Mouse (Mus musculus) midbrain, postnatal 0 days (tissue): ENCODE results near the gene Esp31. TPM values are rescaled to one million over a fixed set of nuclear protein-coding genes. Genes with fewer than 3 reads are reported as not detected.

Experiments used
- ATAC-seq: fragments of 200-750 bp; cut with Nextera tagmentation; 2 replicates; pipeline ENCODE4 v1.8.0; 2017; ENCODE audit warnings: moderate number of reproducible peaks, mild to moderate bottlenecking, moderate TSS enrichment, moderate library complexity; ENCODE audit not compliant: low FRiP score
- DNase-seq: peaks from one replicate; pipeline ENCODE4 v3.0.0-alpha.2; 2015; ENCODE audit warnings: low spot score
- H3K27ac ChIP-seq: fragments of 300-500 bp; sonication (generic); 2 replicates; pipeline ENCODE4 v1.5.1; 2014; ENCODE audit warnings: low read depth, mild to moderate bottlenecking, low read length, mixed read lengths
- H3K27me3 ChIP-seq: fragments of 300-500 bp; sonication (generic); 2 replicates; pipeline ENCODE4 v1.6.1; 2014; ENCODE audit warnings: low read length, control low read depth, mixed read lengths; ENCODE audit not compliant: insufficient read depth
- H3K36me3 ChIP-seq: fragments of 300-500 bp; sonication (generic); 2 replicates; pipeline ENCODE4 v1.6.1; 2014; ENCODE audit warnings: low read length, control low read depth, mixed read lengths; ENCODE audit not compliant: insufficient read depth
- H3K4me1 ChIP-seq: fragments of 300-500 bp; sonication (generic); 2 replicates; pipeline ENCODE4 v1.6.1; 2014; ENCODE audit warnings: mild to moderate bottlenecking, control low read depth, antibody characterized with exemption, low read length, mixed read lengths; ENCODE audit not compliant: insufficient read depth
- H3K4me2 ChIP-seq: fragments of 300-500 bp; sonication (generic); 2 replicates; pipeline ENCODE4 v1.6.1; 2014; ENCODE audit warnings: low read depth, mild to moderate bottlenecking, low read length, mixed read lengths; ENCODE audit not compliant: poor library complexity, severe bottlenecking
- H3K4me3 ChIP-seq: fragments of 300-500 bp; sonication (generic); 2 replicates; pipeline ENCODE4 v1.5.1; 2014; ENCODE audit warnings: low read depth, mild to moderate bottlenecking, low read length, moderate library complexity
- H3K9ac ChIP-seq: fragments of 300-500 bp; sonication (generic); replicated peaks from 2 replicates; pipeline ENCODE4 v1.6.1; 2014; ENCODE audit warnings: mild to moderate bottlenecking, low read length, moderate library complexity, mixed read lengths; ENCODE audit not compliant: poor library complexity, severe bottlenecking
- H3K9me3 ChIP-seq: fragments of 300-500 bp; sonication (generic); 2 replicates; pipeline ENCODE4 v1.6.1; 2016; ENCODE audit warnings: low read length, control low read depth
- CTCF ChIP-seq: IDR thresholded peaks from 2 replicates; pipeline ENCODE4 v1.5.1; 2016; ENCODE audit warnings: antibody characterized with exemption, mild to moderate bottlenecking
- WGBS: fragments of 180-500 bp; shearing (Covaris S2); extraction: QIAGEN DNeasy Blood & Tissue Kit; methylation state at CpG from one replicate; pipeline ENCODE4 v1.1.7; 2014; 5-methylcytosine and 5-hydroxymethylcytosine counted together
- polyA plus RNA-seq: library from polyadenylated mRNA; unstranded; fragments of >200 nt; fragmentation: Nextera tagmentation; extraction: Ambion mirVana; gene quantifications from 2 replicates; pipeline ENCODE4 v1.2.1, GENCODE M21; 2015
- total RNA-seq: library from RNA; depleted of rRNA; stranded (reverse); fragments of >200 nt; gene quantifications from 2 replicates; pipeline ENCODE4 v1.2.3, GENCODE M21; 2014; rRNA removed

The Esp31 gene
- total RNA-seq (not detected in 2 replicates), polyA plus RNA-seq (not detected in 2 replicates)

DNA sequence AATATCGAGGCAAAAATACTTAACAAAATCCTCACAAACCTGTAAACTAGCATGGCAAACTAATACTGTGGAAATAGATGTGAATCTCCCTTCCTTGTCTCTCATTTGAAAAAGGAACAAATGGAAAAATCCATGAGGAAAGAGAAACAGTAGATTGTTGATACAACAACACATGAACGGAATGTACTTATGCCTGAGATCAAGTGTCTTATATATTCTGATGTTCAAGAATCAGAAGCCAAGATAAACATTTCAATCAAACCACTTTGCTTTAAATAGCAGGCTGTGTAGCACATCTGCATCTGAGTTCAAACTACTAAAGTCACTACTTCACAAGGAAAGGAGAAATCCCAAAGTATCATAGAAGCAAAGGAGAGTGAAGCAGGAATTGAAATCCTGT, at the start of gene Esp31:
TSS of gene Esp31 (plus strand) at position 301 of the 400 bp plus-strand sequence.
- Histone ChIP-seq H3K9me3 (peaks cover 6% of the 10 kb centered on the region; the same call in 1 of the 2 replicates), H3K4me2 (no peak within 1 kb of the TSS), H3K27me3 (no peaks in the 10 kb centered on the region), H3K27ac (no peak within 1 kb of the TSS), H3K4me1 (no peaks in the 10 kb centered on the region), H3K9ac (no peak within 1 kb of the TSS), H3K36me3 (no peaks in the 10 kb centered on the region), H3K4me3 (no peak within 1 kb of the TSS)
- ATAC-seq: no peak
- no peak for DNase-seq
- WGBS: 72% methylated on average over 2 of the region's 2 CpGs
- no peak for TF ChIP-seq CTCF

Other genes starting within 250 kb of the Esp31 start
- not detected in 2 replicates for gene Esp36, start 219.3 kb upstream of the Esp31 start, total RNA-seq
- not detected in 2 replicates for gene Esp36, start 219.3 kb upstream of the Esp31 start, polyA plus RNA-seq
- gene Esp34, start 85.3 kb upstream of the Esp31 start, total RNA-seq: not detected in 2 replicates
- not detected in 2 replicates for gene Esp34, start 85.3 kb upstream of the Esp31 start, polyA plus RNA-seq